Mouse (Mus musculus) mouse embryonic stem cell (cell line): Measurements from ENCODE around the gene Ubash3b.

Experiments
- in situ Hi-C, 2 experiments: fragments of 300-500 bp; cut with MboI; formaldehyde crosslinking; loops; 1 replicate in 1 of 2; 3 replicates in 1 of 2; pipeline ENCODE4 v1.14.3; 2019 to 2020; ENCODE audit warnings: low sequenced_read_pairs in 2 of 2, low pct_unique_long_range_greater_than_20kb in 1 of 2, mixed read lengths in 1 of 2; ENCODE audit not compliant: unreplicated experiment in 1 of 2

Gene Ubash3b

DNA sequence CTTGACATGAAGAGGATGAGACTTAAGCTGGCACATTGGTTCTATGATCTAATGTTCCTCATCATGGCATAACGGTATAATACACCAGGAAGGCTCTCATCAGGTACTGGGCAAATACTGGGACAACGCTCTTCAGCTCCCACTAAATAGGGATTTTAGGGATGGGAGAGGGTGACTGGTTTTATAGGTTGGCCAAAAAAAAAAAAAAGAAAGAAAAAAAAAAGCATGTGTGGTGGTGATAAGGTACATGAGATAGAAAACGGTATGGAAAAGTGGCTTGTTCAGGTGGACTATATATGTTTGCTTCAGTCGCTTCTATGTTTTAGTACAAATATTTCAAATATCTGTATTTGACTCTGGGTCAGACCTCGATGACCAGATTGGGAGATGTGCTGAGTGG, 86.0 kb downstream of the Ubash3b start:
- in situ Hi-C loops = no loop called here

DNA sequence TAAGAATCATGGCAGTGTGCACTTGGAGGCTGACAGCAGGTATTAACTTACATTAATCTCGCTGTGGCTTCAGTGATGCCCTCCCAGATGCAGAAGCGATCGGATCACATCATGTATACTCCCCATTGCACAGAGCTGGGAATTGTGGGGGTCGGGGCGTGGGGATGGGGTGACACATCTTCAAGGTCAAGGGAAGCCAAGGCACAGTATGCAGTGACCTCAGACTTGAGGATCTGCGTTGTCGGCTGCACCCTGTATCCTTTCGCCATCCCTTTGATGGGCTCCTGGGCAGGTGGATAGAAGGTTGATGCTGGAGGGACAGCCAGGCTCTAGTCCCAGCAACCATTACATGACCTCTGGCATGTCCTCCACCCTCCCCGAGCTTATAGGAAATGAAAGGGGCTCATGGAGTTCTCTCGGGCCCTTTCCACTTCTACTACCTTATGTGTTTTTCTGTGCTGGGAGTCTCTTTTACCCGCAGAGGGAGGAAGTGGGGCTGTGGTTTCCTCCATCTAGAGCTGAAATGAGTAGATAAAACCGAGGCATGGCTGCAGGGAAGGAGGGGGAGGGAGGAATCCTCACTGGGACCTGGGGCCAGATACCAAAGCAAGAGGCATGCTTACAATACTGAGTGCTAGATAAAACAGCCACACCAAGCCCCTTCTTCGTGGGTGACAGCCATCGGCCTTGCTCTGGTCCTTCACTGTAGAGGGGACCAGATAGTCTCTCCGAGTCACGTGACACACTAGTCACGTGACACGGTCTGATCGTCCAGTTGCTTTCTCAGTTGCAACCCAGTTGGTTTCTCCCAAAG, 88.1 kb downstream of the Ubash3b start:
- in situ Hi-C loops = no loop called here

DNA sequence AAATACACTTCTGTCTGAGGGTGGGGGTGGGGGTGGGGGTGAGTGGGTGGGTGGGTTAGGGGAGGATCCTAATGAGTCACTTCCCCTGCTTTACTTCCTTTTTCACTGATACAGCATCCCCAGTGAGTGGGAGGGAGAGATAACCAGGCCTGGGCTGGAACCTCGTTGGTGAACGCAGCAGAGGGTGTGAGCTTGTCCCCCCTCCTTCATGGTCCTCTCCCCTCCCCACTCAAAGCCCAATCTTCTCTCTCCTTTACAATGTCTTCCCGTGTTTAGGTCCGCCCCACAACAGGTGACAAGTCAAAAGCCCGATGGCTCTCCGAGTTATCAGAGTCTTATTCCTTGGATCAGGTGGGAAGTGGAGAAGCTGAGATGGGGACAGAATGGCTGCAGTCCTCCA, 88.7 kb downstream of the Ubash3b start:
- in situ Hi-C loops = no loop called here

DNA sequence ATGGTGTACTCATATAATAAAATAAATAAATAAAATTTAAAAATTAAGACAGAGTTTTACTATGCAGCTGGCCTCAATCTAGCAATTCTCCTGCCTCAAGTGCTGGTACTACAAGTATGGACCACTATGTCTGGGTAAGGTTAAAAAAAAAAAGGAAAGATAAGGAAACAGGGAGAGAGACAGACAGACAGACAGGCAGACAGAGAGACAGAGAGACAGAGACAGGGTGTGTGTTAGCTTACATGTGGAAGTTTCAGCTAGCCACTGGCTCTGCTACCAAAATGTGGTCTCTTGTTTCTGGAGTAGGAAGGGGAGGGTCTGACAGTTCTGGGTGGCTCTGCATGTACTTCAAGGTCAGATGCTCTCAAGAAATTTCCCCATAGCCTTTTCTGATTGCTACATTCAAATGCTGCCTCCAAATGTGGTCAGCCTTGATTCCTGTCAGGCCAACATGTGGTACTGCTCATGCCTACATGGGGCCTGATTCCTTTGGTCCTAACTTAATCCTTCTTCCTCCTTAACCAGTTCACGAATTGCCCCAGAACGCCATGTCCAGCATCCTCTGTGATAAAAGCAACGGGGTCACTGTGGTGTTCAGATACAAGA, 89.5 kb downstream of the Ubash3b start:
- in situ Hi-C loops = no loop called here

DNA sequence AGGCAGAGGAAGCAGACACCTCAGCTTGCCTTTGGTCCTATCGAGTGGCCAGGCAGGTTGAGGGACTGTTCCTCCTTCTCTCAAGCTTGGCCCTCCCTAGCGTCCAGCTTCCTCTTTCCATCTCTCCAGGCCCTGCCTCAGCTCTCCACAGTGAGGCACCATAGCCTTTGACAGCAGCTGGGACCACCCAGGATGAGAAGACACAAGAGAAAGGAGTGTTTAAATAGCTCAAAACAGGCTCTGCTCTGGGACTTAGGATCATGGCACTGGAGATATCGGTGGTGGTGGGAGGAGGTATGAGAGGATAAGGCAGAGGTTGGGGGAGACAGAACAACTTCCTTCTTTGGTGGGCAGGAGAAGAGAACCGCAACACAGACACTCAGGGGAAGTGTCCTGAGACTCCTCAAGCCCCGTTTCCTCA, 90.7 kb downstream of the Ubash3b start:
- in situ Hi-C loops = no loop called here

DNA sequence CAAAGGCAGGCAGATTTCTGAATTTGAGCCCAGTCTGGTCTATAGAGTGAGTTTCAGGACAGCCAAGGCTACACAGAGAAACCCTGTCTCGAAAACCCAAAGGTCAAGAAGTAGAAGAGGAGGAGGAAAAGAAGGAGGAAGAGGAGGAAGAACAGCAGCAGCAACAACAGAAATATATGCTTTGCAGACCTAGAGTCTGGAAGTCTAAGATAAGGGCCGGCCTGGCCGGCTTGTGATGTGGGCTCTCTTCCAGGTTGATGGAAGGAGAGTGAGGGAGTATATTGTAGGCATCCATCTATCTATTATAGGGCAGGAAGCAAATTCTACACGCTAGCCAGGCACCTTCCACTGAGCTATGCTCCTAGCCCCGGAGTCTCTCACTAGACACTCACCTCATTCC, 92.0 kb downstream of the Ubash3b start:
- in situ Hi-C loops = no loop called here

DNA sequence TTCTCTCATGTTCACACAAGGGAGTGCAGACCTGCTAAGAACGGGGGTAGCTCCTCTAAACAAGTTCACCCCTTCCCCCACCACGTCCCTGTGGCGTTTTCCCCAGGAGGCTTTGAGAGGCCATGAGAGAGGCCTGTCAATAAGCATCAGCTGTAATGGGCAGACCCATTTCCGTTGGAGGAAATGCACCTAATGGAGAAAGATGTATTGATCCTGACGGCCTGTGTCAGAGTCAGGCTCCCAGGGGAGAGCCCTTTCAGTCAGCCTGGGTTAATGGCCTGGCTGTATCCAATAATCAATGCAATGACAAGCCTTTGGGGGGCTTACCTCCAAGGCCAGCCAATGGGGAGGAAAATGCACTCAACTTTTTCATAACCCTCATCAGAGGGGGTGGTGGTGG, 100.1 kb downstream of the Ubash3b start:
- in situ Hi-C loops = no loop called here

DNA sequence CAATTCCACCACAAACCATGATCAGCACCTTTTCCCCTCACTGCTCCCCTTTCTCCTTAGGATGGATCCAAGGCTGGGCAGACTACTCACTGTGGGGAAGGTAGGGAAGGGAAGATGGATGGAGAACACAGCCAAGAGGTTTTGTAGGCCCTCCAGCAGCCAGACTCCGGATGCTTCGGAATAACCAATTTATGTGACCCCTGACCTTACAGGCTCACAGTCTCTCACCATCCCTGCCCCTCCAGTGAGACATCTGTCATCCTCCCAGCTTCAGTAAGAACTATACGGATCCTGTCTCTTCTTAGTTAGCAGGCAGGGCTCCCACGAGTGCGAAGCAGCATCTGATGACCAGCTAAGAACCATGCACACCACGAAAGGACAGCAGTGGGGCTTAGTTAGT, 100.9 kb downstream of the Ubash3b start:
- in situ Hi-C loops = no loop called here

DNA sequence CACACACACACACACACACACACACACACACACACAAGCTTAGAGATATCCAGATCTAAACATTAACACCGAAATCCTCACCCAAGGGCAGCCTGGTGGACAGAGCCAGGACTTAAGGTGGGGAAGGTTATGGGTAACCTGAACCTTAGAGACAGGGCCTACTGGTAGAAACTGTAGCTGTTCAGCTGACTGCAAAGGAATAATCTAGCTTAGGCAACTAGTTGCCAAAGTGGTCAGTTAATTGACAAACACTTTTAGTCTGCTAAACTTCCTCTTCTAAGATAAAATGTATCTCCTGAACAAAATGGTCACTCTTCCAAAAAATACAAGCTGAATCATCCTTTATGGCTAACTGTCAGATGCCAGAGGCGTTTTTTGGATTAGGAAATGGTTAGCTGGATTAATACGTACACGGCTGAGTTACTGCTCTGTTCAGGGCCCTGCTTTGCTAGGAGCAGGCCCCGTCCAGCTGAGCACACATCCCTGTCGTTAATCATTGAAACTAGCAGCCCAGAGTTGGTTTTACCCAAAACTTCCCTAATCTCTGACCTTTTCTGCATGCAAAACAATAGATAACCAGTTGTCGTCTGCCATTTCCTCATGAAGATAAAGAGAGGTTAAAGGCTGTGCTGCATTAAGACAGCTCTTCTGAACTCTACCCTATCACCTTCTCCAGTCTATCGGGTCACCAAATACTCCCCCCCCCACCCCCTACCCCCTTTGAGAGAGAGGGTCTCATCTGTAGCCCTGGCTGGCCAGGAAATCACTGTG, 102.5 kb downstream of the Ubash3b start:
- in situ Hi-C loops = no loop called here

DNA sequence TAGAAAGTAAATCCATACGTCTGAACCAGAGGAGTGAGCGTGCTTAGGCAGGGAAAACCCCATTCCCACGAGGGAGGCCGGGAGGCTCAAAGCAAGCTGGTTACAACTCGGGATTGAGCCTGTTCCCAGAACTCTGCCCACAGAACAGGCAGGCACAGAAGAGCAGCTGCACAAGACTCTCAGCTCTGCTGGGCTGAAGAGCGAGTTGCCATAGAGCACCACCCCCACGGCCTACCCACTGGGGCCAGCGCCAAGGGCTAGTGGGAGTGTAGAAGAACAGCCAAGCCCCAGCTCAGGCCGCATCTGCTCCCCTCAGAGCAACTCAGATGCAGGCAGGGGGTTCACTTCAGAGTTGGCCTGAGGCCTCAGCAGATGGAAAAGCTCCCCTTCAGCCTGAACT, 107.3 kb downstream of the Ubash3b start:
- in situ Hi-C loops = no loop called here

DNA sequence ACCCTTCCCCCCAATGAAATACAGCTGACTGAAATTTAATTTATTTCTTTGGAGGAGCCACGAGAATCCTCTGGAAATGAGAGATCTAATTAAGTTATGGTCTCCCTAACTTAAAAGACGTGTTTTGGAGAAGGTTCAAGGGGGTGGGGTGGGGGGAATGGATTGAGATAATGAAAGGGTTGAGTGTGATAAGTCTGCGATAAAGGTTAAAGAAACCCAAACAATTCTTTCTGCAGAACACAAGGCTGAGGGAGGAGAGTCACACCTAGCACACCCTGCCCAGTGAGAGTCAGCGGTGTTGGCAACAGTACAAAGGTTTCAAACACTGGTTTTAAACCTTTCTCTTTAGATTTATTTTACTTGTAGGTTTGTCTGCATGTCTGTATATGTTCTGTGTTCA, 108.0 kb downstream of the Ubash3b start:
- in situ Hi-C loops = no loop called here

DNA sequence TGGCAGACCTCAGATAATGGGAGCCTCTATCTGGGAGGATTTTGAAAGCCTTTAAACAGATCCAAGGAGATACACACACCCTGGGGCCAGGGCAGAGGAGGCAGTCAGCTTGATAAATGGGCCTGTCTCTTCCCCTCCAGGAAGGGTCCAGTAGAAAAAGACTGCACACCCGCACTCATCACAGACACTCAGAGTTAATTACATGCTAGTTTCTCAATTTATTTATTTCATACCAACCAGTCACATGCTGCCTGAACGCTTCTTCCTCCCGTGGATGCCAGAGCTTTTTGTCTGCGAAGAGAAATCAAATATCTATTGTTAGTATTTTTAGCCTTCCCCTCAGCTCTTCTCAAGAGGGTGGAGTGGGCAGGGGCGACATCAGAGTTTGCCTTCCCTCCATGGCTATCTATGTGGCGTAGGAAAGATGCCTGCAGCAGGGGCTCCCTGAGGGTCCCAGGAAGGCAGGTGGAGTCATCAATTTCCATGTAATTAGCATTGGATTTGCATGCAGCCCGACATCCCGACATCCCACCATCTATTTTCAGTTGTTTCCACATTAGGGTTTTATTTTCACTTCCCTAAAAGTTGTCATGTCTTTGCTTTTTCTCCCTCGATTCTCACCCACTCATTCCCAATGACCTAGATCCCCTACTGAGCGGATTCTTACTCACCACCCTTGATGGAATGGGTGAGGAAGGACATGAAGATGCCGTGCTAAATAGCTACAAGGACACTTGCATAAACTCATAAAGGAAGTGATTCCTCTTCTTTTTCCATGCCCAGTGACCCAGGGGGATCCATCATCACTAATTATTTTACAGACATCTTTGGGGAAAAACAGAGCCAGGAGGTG, 110.2 kb downstream of the Ubash3b start:
- in situ Hi-C loops = no loop called here

DNA sequence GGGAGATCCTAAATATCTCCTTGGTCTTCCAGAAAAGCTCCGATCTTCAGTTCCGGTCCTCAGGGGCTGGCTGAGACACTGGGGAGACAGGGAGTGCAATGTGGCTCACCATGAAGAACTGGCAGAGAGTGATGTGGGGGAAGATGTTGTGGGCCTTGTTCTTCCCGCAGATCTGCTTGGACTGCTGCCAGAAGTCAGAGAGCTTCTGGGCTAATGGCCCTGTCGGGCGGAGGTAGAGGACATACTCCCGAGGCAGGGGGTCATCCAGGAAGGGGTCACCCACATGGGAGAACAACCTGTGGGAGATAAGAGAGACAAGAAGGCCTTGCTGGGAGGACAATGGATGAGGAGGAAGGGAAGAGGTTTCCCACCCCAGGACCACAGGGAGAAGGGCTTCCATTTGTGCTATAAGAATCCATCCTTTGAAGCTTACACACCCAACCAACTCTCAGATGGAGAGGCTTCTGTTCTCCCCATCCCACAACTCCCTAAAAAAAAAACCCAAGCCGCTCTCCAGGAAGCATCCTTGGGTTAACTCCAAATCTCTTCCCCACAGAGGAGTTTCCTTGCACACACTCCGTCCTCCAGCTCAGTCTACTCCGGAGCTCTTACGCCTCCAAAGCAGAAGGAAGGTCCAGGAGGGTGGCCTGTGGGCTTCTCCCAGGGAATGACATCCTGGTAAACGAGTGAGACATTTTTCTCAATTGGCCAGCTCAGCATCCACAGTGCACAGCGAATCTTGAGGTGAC, 111.0 kb downstream of the Ubash3b start:
- in situ Hi-C loops = no loop called here

DNA sequence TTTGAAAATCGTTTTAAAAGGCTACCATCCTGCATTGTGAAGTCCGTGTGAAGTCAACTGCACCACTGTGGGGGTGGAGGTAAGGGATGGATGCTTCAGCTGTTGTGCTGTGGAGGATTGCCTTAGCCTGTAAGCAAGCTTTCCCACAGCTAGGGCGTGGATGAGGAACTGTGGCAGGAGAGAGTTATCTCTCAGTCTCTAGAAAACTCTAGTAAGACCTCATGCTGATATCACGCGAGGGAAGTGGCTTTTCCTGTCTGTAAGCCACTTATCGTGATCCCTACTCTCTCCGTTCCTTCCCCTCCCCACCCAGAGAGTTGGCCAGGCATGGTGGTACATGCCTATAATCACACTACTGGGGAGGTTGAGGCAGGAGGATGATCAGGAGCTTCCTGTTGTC, 112.2 kb downstream of the Ubash3b start:
- in situ Hi-C loops = loop anchor here (5.0 to 25.0 kb wide), 2 partner anchors 138 to 143 kb away; no protein-coding TSS in a partner anchor

DNA sequence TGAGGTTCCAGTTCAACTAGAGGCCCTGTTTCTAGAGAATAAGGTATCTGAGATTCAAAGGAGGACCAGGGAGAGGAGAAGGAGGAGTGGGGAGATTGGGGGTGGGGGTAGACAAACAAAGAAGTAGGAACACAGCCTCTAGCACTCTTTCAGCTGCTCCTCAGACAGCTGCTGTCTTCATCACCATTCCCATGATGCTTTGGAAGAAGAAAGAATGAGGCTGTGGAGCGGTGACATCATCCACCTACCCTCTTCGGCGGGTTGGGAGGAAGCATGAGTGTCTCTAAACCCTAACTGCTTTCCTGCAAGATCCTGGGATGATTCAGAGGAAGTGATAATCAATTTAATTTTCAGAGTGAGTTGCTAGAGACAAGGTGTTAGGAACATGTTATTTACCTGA, 112.7 kb downstream of the Ubash3b start:
- in situ Hi-C loops = loop anchor here (5.0 to 25.0 kb wide), 2 partner anchors 138 to 143 kb away; no protein-coding TSS in a partner anchor

DNA sequence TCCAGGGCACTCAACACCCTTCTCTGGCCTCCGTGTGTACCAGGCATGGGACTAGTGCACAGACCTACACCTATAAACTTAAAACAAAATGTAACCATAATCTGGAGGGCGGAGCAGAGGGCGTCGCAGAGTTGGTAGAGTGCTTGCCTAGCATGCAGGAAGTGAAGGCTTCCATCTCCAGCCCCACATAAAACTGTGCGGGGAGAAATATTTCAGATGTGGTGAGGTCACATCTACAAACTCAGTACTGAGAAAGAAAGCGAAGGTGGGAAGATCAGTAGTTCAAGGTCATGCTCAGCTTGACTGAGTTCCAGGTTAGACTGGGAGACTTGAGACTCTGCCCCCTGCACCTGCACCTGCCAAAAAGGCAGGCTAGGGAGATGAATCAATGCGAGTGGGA, 113.3 kb downstream of the Ubash3b start:
- in situ Hi-C loops = loop anchor here (5.0 to 25.0 kb wide), 2 partner anchors 139 to 144 kb away; no protein-coding TSS in a partner anchor

DNA sequence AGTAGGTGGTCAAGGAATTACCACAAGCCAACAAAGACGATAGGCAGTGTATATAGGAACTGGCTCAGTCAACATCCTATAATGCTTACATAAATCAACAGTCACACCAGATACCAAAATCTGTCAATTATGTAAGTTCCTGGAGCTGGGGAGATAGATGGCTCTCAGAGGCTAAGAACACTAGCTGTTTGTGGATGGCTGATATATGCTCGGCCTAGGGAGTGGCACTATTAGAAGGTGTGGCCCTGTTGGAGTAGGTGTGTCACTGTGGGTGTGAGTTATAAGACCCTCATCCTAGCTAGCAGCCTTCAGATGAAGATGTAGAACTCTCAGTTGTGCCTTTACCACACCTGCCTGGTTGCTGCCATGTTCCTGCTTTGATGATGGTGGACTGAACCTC, 113.8 kb downstream of the Ubash3b start:
- in situ Hi-C loops = loop anchor here (5.0 to 25.0 kb wide), 2 partner anchors 140 to 145 kb away; no protein-coding TSS in a partner anchor

DNA sequence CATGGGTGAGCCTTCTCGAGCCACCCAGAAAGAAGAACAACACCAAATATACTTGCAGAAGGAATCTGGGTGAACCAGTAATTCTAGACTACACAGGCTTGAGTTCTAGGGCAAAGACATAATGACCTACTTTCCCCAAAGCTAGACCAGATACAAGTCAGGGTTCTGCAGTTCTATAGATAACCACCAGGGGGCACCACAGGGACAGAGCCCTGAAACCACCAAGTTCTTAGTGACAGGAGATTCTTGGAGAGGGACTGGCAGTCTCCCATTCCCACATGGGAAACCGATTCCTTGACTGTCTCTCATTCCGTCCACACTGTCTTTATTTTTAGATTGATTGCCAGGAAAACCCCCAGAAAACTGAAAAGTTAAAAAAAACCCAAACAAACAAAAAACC, 116.9 kb downstream of the Ubash3b start:
- in situ Hi-C loops = loop anchor here (5.0 to 25.0 kb wide), 2 partner anchors 143 to 148 kb away; no protein-coding TSS in a partner anchor
